22 mouse cellular contexts compared by ENCODE assay signal in genomic region chr10:61670758-61671157, GRCm38 (mm10). TPM values are rescaled to one million over a fixed set of nuclear protein-coding genes. Genes with fewer than 3 reads are reported as not detected.
DNase-seq lines count a peak whose midpoint lies in the region; ATAC-seq and TF ChIP-seq lines count a peak whose summit lies in the region.
"Had no signal": no experiment of that assay in that cellular context is flagged by ENCODE, and none has a peak within 500 bp of the region (broad histone marks: within the 10 kb centered on the region; RNA-seq: fewer than 3 reads in every experiment).

No protein-coding gene starts in this region.

- H3K36me3 ChIP-seq in intestine, postnatal 0 days (ENCODE audit: control insufficient read depth, insufficient read depth), result peaks cover 64% of the 10 kb centered on the region
- H3K36me3 ChIP-seq in intestine, embryonic 16.5 days (ENCODE audit: control insufficient read depth, insufficient read depth, low read length), result peaks cover 7% of the 10 kb centered on the region
- peaks cover 79% of the 10 kb centered on the region for H3K36me3 ChIP-seq in lung, embryonic 14.5 days (ENCODE audit: insufficient read depth)
- H3K36me3 ChIP-seq in ES-Bruce4 (ENCODE audit: control insufficient read depth, insufficient read depth, low read length, poor library complexity, severe bottlenecking), result peaks cover 75% of the 10 kb centered on the region

- H3K9me3 ChIP-seq in intestine, postnatal 0 days (ENCODE audit: control insufficient read depth), result no peaks in the 10 kb centered on the region
- H3K9me3 ChIP-seq in intestine, embryonic 16.5 days (ENCODE audit: control insufficient read depth, low read length), result no peaks in the 10 kb centered on the region
- H3K9me3 ChIP-seq in lung, embryonic 14.5 days (ENCODE audit: low read depth, low read length), result no peaks in the 10 kb centered on the region
- H3K9me3 ChIP-seq in ES-Bruce4 (replicated peaks; ENCODE audit: control insufficient read depth, insufficient read depth, low read length, poor library complexity, severe bottlenecking), result no peaks in the 10 kb centered on the region
- H3K9me3 ChIP-seq: embryonic facial prominence, embryonic 13.5 days; hindbrain, embryonic 13.5 days; midbrain, embryonic 13.5 days; stomach, embryonic 15.5 days had no signal

- TF ChIP-seq CTCF in intestine, postnatal 0 days (IDR thresholded peaks at IDR 0.05; ENCODE audit: low read depth), result peak; percentile 49
- TF ChIP-seq CTCF in lung, embryonic 14.5 days (IDR thresholded peaks at IDR 0.05; ENCODE audit: low read depth), result peak; percentile 14; the same call in 1 of the 2 replicates
- TF ChIP-seq CTCF in ES-Bruce4 (IDR thresholded peaks at IDR 0.05; ENCODE audit: low read depth, low read length), result no peak

- no peaks in the 10 kb centered on the region for H3K4me1 ChIP-seq in intestine, postnatal 0 days (replicated peaks; ENCODE audit: control insufficient read depth, insufficient read depth, low read length)
- no peaks in the 10 kb centered on the region for H3K4me1 ChIP-seq in intestine, embryonic 16.5 days (ENCODE audit: control insufficient read depth, insufficient read depth, low read length)
- H3K4me1 ChIP-seq in lung, embryonic 14.5 days (ENCODE audit: insufficient read depth), result no peaks in the 10 kb centered on the region
- H3K4me1 ChIP-seq in ES-Bruce4 (ENCODE audit: control insufficient read depth, insufficient read depth, low read length), result no peaks in the 10 kb centered on the region
- H3K4me1 ChIP-seq: embryonic facial prominence, embryonic 13.5 days; hindbrain, embryonic 13.5 days; midbrain, embryonic 13.5 days; stomach, embryonic 15.5 days had no signal

- no peak for TF ChIP-seq EP300 in ES-Bruce4 (IDR thresholded peaks at IDR 0.05; ENCODE audit: insufficient read depth, low read depth, low read length)

- DNase-seq in lung, embryonic 14.5 days, result no peak
- DNase-seq in lung, postnatal 25 days (ENCODE audit: low spot score), result no peak
- DNase-seq in ovary, postnatal 10 days (ENCODE audit: low spot score), result no peak
- DNase-seq in cerebellum, adult 11 months, result no peak
- DNase-seq: adrenal gland, postnatal 36 days; cerebellum, adult 8-10 months; gastrocnemius, postnatal 10 days; heart, postnatal 14 days; kidney, adult 18-20 months; kidney, postnatal 4 days; layer of hippocampus, postnatal 36 days; left cerebral cortex, postnatal 4 days; retina, postnatal 1 day had no signal

- no peak for TF ChIP-seq POLR2A in ES-Bruce4 (IDR thresholded peaks at IDR 0.05; ENCODE audit: insufficient read depth, low read length)

- H3K27me3 ChIP-seq in intestine, postnatal 0 days (replicated peaks; ENCODE audit: control insufficient read depth, insufficient read depth, low read length), result no peaks in the 10 kb centered on the region
- no peaks in the 10 kb centered on the region for H3K27me3 ChIP-seq in intestine, embryonic 16.5 days (replicated peaks; ENCODE audit: control insufficient read depth, insufficient read depth, low read length)
- no peaks in the 10 kb centered on the region for H3K27me3 ChIP-seq in lung, embryonic 14.5 days (ENCODE audit: insufficient read depth, low read length)
- no peaks in the 10 kb centered on the region for H3K27me3 ChIP-seq in ES-Bruce4 (ENCODE audit: control insufficient read depth, insufficient read depth, low read length, poor library complexity, severe bottlenecking)
- H3K27me3 ChIP-seq: embryonic facial prominence, embryonic 13.5 days; hindbrain, embryonic 13.5 days; midbrain, embryonic 13.5 days; stomach, embryonic 15.5 days had no signal

- no peak for ATAC-seq in intestine, postnatal 0 days
- no peak for ATAC-seq in intestine, embryonic 16.5 days
- ATAC-seq in lung, embryonic 14.5 days (ENCODE audit: insufficient read depth), result no peak
- peak; percentile 64 for ATAC-seq in megakaryocyte progenitor cell, adult 5-6 weeks (replicated peaks; ENCODE audit: poor library complexity)
- ATAC-seq: midbrain, embryonic 13.5 days had no signal

- no peak overlapping the region for H3K4me3 ChIP-seq in intestine, postnatal 0 days (ENCODE audit: low read depth, low read length)
- H3K4me3 ChIP-seq in intestine, embryonic 16.5 days (ENCODE audit: low read length), result no peak overlapping the region
- H3K4me3 ChIP-seq in lung, embryonic 14.5 days (ENCODE audit: low read depth, low read length), result no peak overlapping the region
- H3K4me3 ChIP-seq in ES-Bruce4 (ENCODE audit: low read depth, low read length), result no peak overlapping the region
- H3K4me3 ChIP-seq: embryonic facial prominence, embryonic 13.5 days; hindbrain, embryonic 13.5 days; midbrain, embryonic 13.5 days; stomach, embryonic 15.5 days had no signal

- no peak overlapping the region for H3K9ac ChIP-seq in intestine, postnatal 0 days (ENCODE audit: low read depth, low read length)
- no peak overlapping the region for H3K9ac ChIP-seq in intestine, embryonic 16.5 days (ENCODE audit: low read depth, low read length)
- H3K9ac ChIP-seq in lung, embryonic 14.5 days, result no peak overlapping the region
- H3K9ac ChIP-seq in ES-Bruce4 (ENCODE audit: low read depth, poor library complexity, severe bottlenecking), result no peak overlapping the region
- H3K9ac ChIP-seq: embryonic facial prominence, embryonic 13.5 days; hindbrain, embryonic 13.5 days; midbrain, embryonic 13.5 days; stomach, embryonic 15.5 days had no signal

- no peak overlapping the region for H3K27ac ChIP-seq in intestine, postnatal 0 days (ENCODE audit: low read depth, low read length)
- no peak overlapping the region for H3K27ac ChIP-seq in intestine, embryonic 16.5 days (ENCODE audit: low read length)
- H3K27ac ChIP-seq in lung, embryonic 14.5 days (ENCODE audit: low read depth), result no peak overlapping the region
- H3K27ac ChIP-seq in ES-Bruce4 (ENCODE audit: insufficient read depth, low read length), result peak overlapping the region; percentile 80
- H3K27ac ChIP-seq: embryonic facial prominence, embryonic 13.5 days; hindbrain, embryonic 13.5 days; macrophage; midbrain, embryonic 13.5 days; stomach, embryonic 15.5 days had no signal

- 91% methylated on average over 3 of the region's 3 CpGs for WGBS in intestine, postnatal 0 days
- 98% methylated on average over 3 of the region's 3 CpGs for WGBS in intestine, embryonic 16.5 days
- 95% methylated on average over 3 of the region's 3 CpGs for WGBS in lung, embryonic 14.5 days

- no peak overlapping the region for H3K4me2 ChIP-seq in intestine, postnatal 0 days (replicated peaks; ENCODE audit: low read depth)
- no peak overlapping the region for H3K4me2 ChIP-seq in intestine, embryonic 16.5 days (ENCODE audit: low read depth, low read length)
- H3K4me2 ChIP-seq in lung, embryonic 14.5 days, result no peak overlapping the region
- H3K4me2 ChIP-seq: embryonic facial prominence, embryonic 13.5 days; hindbrain, embryonic 13.5 days; midbrain, embryonic 13.5 days; stomach, embryonic 15.5 days had no signal

RNA-seq across cellular contexts. Expression of gene Sar1a, which starts 9.3 kb away (rescaled TPM):
- polyA plus RNA-seq in intestine, postnatal 0 days (2015; fragmentation: Nextera tagmentation; extraction: Ambion mirVana), result 105 and 111 TPM in 2 replicates
- polyA plus RNA-seq in intestine, embryonic 16.5 days (2015; fragmentation: Nextera tagmentation; extraction: Ambion mirVana), result 169 and 178 TPM in 2 replicates
- 265 and 272 TPM in 2 replicates for polyA plus RNA-seq in lung, embryonic 14.5 days (2014; fragmentation: Nextera tagmentation; extraction: Ambion mirVana)
- polyA plus RNA-seq in ES-Bruce4 (2011; ENCODE audit: insufficient read depth, insufficient read length, low read depth, missing spikeins), result 131 and 136 TPM in 2 replicates
- total RNA-seq in megakaryocyte progenitor cell, adult 5-6 weeks (2015), result 81.2 and 88.9 TPM in 2 replicates
- total RNA-seq in megakaryocyte progenitor cell, adult 5-6 weeks (2017), result 98.0 and 113 TPM in 2 replicates

RNA-seq across cellular contexts. Expression of gene Ppa1, which starts 22.4 kb away (rescaled TPM):
- polyA plus RNA-seq in intestine, postnatal 0 days (2015; fragmentation: Nextera tagmentation; extraction: Ambion mirVana), result 194 and 204 TPM in 2 replicates
- polyA plus RNA-seq in intestine, embryonic 16.5 days (2015; fragmentation: Nextera tagmentation; extraction: Ambion mirVana), result 199 and 233 TPM in 2 replicates
- polyA plus RNA-seq in lung, embryonic 14.5 days (2014; fragmentation: Nextera tagmentation; extraction: Ambion mirVana), result 213 TPM in 2 replicates
- polyA plus RNA-seq in ES-Bruce4 (2011; ENCODE audit: insufficient read depth, insufficient read length, low read depth, missing spikeins), result 149 and 150 TPM in 2 replicates
- total RNA-seq in megakaryocyte progenitor cell, adult 5-6 weeks (2015), result 94.9 and 95.4 TPM in 2 replicates
- 139 and 176 TPM in 2 replicates for total RNA-seq in megakaryocyte progenitor cell, adult 5-6 weeks (2017)

RNA-seq across cellular contexts. Expression of gene Tysnd1, which starts 24.6 kb away (rescaled TPM):
- polyA plus RNA-seq in intestine, postnatal 0 days (2015; fragmentation: Nextera tagmentation; extraction: Ambion mirVana), result 22.2 and 24.7 TPM in 2 replicates
- 21.5 and 27.6 TPM in 2 replicates for polyA plus RNA-seq in intestine, embryonic 16.5 days (2015; fragmentation: Nextera tagmentation; extraction: Ambion mirVana)
- 37.2 and 41.4 TPM in 2 replicates for polyA plus RNA-seq in lung, embryonic 14.5 days (2014; fragmentation: Nextera tagmentation; extraction: Ambion mirVana)
- polyA plus RNA-seq in ES-Bruce4 (2011; ENCODE audit: insufficient read depth, insufficient read length, low read depth, missing spikeins), result 11.2 and 17.2 TPM in 2 replicates
- total RNA-seq in megakaryocyte progenitor cell, adult 5-6 weeks (2015), result 19.0 and 19.7 TPM in 2 replicates
- total RNA-seq in megakaryocyte progenitor cell, adult 5-6 weeks (2017), result 19.9 and 22.7 TPM in 2 replicates

RNA-seq across cellular contexts. Expression of gene Aifm2, which starts 44.3 kb away (rescaled TPM):
- 14.7 and 16.9 TPM in 2 replicates for polyA plus RNA-seq in intestine, postnatal 0 days (2015; fragmentation: Nextera tagmentation; extraction: Ambion mirVana)
- polyA plus RNA-seq in intestine, embryonic 16.5 days (2015; fragmentation: Nextera tagmentation; extraction: Ambion mirVana), result 21.1 and 22.5 TPM in 2 replicates
- 11.5 and 12.1 TPM in 2 replicates for polyA plus RNA-seq in lung, embryonic 14.5 days (2014; fragmentation: Nextera tagmentation; extraction: Ambion mirVana)
- 8.2 and 9.5 TPM in 2 replicates for polyA plus RNA-seq in ES-Bruce4 (2011; ENCODE audit: insufficient read depth, insufficient read length, low read depth, missing spikeins)
- total RNA-seq in megakaryocyte progenitor cell, adult 5-6 weeks (2015), result 1.2 and 1.3 TPM in 2 replicates
- total RNA-seq in megakaryocyte progenitor cell, adult 5-6 weeks (2017), result 3.7 and 4.4 TPM in 2 replicates
